Mouse (Mus musculus): ENCODE measurements around the gene Lrrc4b.

DNA sequence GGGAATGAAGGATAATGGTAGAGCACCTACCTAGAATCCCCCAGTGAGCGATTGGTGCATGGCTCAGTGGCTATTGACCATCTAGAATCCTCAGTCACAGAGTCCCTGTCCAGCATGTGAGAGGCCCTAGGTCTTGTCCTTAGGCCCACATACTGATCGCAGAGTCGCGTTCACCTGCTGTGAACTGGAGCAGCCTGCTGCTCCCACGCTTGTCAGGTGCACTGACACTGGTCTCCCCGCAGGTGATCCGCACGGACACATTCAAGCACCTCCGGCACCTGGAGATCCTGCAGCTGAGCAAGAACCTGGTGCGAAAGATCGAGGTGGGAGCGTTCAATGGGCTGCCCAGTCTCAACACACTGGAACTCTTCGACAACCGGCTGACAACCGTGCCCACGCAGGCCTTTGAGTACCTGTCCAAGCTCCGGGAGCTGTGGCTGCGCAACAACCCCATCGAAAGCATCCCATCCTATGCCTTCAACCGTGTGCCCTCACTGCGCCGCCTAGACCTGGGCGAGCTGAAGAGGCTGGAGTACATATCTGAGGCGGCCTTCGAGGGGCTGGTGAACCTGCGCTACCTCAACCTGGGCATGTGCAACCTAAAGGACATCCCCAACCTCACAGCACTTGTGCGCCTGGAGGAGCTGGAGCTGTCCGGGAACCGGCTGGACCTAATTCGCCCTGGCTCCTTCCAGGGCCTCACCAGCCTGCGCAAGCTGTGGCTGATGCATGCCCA, 32.1 kb downstream of the Lrrc4b start:
- TF ChIP-seq CTCF (IDR thresholded peaks at IDR 0.05; ENCODE audit: extremely low read depth, insufficient read depth, insufficient read length, insufficient replicate concordance) (no peak), POLR2A (IDR thresholded peaks at IDR 0.05; ENCODE audit: low read depth, low read length) (no peak)

Data from spleen, adult 2 months (tissue).